Mouse (Mus musculus): Measurements from ENCODE around the gene Rbfox1.

Gene Rbfox1

GRCm38 (mm10) chr16:6839299-6839995, 954.3 kb downstream of the Rbfox1 start:
- DNase-seq (ENCODE audit: low spot score): peak; percentile 10

- no peak for DNase-seq (ENCODE audit: low spot score)
These were observed 954.9 kb downstream of the Rbfox1 start for GRCm38 (mm10) chr16:6840007-6840406.

GRCm38 (mm10) chr16:6840461-6840860, 955.3 kb downstream of the Rbfox1 start:
- no peak for DNase-seq (ENCODE audit: low spot score)

- no peak for DNase-seq (ENCODE audit: low spot score)
These were observed 957.1 kb downstream of the Rbfox1 start for GRCm38 (mm10) chr16:6842066-6842785.

- DNase-seq (ENCODE audit: low spot score): no peak
These were observed 959.5 kb downstream of the Rbfox1 start for GRCm38 (mm10) chr16:6844659-6845058.

- no peak for DNase-seq (ENCODE audit: low spot score)
These were observed 966.2 kb downstream of the Rbfox1 start for GRCm38 (mm10) chr16:6851393-6851792.

- DNase-seq (ENCODE audit: low spot score): no peak
These were observed 968.6 kb downstream of the Rbfox1 start for GRCm38 (mm10) chr16:6853796-6854195.

- no peak for DNase-seq (ENCODE audit: low spot score)
These were observed 976.5 kb downstream of the Rbfox1 start for GRCm38 (mm10) chr16:6861656-6862055.

- DNase-seq (ENCODE audit: low spot score): no peak
These were observed 997.7 kb downstream of the Rbfox1 start for GRCm38 (mm10) chr16:6882683-6883430.

- no peak for DNase-seq (ENCODE audit: low spot score)
These were observed 998.6 kb downstream of the Rbfox1 start for GRCm38 (mm10) chr16:6883798-6884197.

- no peak for DNase-seq (ENCODE audit: low spot score)
These were observed 1000.5 kb downstream of the Rbfox1 start for GRCm38 (mm10) chr16:6885617-6886016.

- DNase-seq (ENCODE audit: low spot score): no peak
These were observed 1004.1 kb downstream of the Rbfox1 start for GRCm38 (mm10) chr16:6889221-6889620.

- DNase-seq (ENCODE audit: low spot score): no peak
These were observed 1012.6 kb downstream of the Rbfox1 start for GRCm38 (mm10) chr16:6897734-6898133.

- DNase-seq (ENCODE audit: low spot score): no peak
These were observed 1014.9 kb downstream of the Rbfox1 start for GRCm38 (mm10) chr16:6900006-6900405.

GRCm38 (mm10) chr16:6904984-6905383, 1019.8 kb downstream of the Rbfox1 start:
- no peak for DNase-seq (ENCODE audit: low spot score)

- no peak for DNase-seq (ENCODE audit: low spot score)
These were observed 1020.8 kb downstream of the Rbfox1 start for GRCm38 (mm10) chr16:6906001-6906400.

- DNase-seq (ENCODE audit: low spot score): no peak
These were observed 1022.4 kb downstream of the Rbfox1 start for GRCm38 (mm10) chr16:6907550-6907949.

- no peak for DNase-seq (ENCODE audit: low spot score)
These were observed 1029.4 kb downstream of the Rbfox1 start for GRCm38 (mm10) chr16:6914531-6914930.

- DNase-seq (ENCODE audit: low spot score): no peak
These were observed 1033.5 kb downstream of the Rbfox1 start for GRCm38 (mm10) chr16:6918641-6919040.

- DNase-seq (ENCODE audit: low spot score): no peak
These were observed 1034.5 kb downstream of the Rbfox1 start for GRCm38 (mm10) chr16:6919681-6920080.

- DNase-seq (ENCODE audit: low spot score): no peak
These were observed 1042.5 kb downstream of the Rbfox1 start for GRCm38 (mm10) chr16:6927661-6928060.

- no peak for DNase-seq (ENCODE audit: low spot score)
These were observed 1045.6 kb downstream of the Rbfox1 start for GRCm38 (mm10) chr16:6930795-6931194.

GRCm38 (mm10) chr16:6946151-6946550, 1061.0 kb downstream of the Rbfox1 start:
- no peak for DNase-seq (ENCODE audit: low spot score)

Data from urinary bladder, postnatal 10 days (tissue).